Mouse (Mus musculus): ENCODE measurements around the gene Faap20.

DNA sequence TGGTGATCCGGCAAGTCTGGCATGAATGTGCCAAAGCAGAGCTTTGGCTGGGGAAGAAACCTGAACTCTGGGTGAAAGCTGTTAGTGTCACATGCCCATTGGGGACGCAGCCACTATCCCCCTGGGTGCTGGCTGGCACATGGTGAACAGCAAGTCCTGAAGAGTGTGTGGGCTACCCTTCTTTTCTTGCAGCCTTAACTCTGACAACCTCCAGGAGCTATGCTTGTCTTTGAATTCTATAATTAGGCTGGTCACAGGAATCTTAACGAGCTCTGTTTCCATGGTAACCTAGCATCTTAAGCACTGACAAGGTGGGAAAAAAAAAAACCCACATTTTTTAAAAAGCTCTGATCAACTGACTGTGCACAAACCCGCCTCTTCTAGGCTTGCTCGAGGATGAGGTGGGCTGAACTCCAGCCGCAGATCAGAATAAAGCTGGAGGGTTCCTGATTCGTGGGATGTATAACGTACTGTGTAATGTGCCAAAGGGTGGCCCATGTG lies 56.0 kb downstream of the Faap20 start:
- TF ChIP-seq EP300 (IDR thresholded peaks at IDR 0.05), result no peak
- no peak for TF ChIP-seq CTCF (IDR thresholded peaks at IDR 0.05)

Measured in lung, postnatal 0 days (tissue).